Mouse (Mus musculus) brown adipose tissue, adult 24 weeks (tissue): Measurements from ENCODE around the gene Tsr1. TPM values are rescaled to one million over a fixed set of nuclear protein-coding genes. Genes with fewer than 3 reads are reported as not detected.

Experiments
- H3K27ac ChIP-seq: fragments of 200-500 bp; replicated peaks from 2 replicates; pipeline ENCODE4 v1.5.1; 2012; ENCODE audit warnings: low read depth, mild to moderate bottlenecking, low read length
- H3K4me1 ChIP-seq: fragments of 200-500 bp; 2 replicates; pipeline ENCODE4 v1.6.1; 2012; ENCODE audit warnings: low read length, mixed read lengths; ENCODE audit not compliant: control insufficient read depth, insufficient read depth, insufficient read length
- H3K4me3 ChIP-seq: fragments of 200-500 bp; 2 replicates; pipeline ENCODE4 v1.5.1; 2012; ENCODE audit warnings: low read depth, mild to moderate bottlenecking, low read length, moderate library complexity; ENCODE audit not compliant: insufficient read depth
- polyA plus RNA-seq: library from polyadenylated mRNA; stranded (reverse); fragments of >200 nt; gene quantifications from 2 replicates; pipeline ENCODE4 v1.2.4, GENCODE M21; 2012; ENCODE audit not compliant: missing spikeins, insufficient read depth, insufficient read length

Gene Tsr1
- 7.0 and 8.4 TPM in 2 replicates for polyA plus RNA-seq

DNA sequence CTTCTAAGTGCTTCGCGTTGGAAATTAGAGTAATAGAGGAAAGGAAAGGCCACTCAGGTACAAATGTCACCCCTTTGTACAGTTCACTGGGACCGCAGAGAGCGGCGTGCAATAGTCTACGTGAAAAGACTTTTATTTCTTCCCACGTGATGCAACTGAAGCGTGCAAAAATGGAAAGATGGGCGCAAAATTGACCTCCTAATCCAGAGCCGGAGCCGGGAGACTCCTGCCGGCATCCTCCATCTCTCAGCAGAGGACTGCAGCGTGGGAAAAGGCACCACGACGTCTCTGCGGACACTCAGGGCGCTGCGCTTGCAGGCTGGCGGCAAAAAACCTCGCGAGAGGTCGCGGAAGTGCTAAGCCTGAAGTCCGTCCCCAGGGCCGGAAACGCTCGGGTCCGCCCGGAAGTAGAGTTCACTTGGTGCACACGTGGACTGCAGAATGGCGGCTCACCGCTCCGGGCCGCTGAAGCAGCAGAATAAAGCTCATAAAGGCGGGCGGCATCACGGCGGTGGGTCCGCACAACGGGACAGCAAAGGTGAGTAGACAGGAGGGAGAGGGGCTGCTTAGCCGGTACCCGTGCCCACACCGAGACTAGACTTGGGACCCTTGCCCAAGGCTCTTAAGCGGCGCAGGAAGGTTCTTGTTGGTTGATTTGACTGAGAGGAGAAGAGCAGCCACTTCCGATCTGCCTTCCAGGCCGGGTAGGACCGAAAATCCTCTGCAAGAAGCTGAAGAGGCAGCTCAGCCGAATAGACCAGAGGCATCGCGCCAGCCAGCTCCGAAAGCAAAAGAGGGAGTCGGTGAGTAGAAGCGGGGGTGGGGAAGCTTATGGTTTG is at the start of gene Tsr1:
TSS of gene Tsr1 (plus strand) at position 394 of the 839 bp plus-strand sequence.
- no peaks in the 10 kb centered on the region for H3K4me1 ChIP-seq
- H3K27ac ChIP-seq: peak within 1 kb of the TSS; percentile 44

DNA sequence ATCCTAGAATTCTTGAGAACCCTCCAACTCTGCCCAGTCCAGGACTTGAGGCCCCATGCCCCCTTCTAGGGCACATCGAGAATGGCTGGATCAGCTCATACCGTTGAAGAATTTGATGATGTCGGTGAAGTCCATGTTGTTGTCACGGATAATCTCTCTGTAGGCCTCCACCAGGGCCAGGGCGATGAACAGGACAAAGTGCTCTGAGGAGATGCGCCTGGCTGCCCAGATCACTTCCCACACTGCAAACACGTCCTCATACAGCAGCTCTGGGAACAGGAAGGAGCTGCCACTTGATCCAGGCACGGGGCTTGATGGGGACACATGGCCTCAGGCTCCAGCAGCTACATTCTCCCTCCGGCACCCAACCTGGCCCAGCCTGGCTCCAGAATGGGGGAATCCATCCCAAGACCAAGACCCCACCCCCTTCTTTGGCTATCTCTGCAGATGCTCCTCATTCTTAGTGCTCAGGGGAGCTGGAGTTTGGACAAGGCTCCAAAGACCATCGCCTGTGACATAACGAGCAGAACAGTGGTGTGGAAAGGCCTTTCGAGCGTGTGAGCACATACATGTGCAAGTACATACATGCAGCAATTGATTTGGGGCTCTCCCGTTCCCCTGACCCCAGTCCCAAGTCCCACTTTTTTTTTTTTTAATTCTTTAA is 46.7 kb upstream of the Tsr1 start:
- Histone ChIP-seq H3K4me3 (no peak overlapping the region), H3K27ac (no peak overlapping the region), H3K4me1 (no peaks in the 10 kb centered on the region)

More for the DNA sequence above, at the start of gene Tsr1:
- H3K4me3 ChIP-seq: peak within 1 kb of the TSS; percentile 76

DNA sequence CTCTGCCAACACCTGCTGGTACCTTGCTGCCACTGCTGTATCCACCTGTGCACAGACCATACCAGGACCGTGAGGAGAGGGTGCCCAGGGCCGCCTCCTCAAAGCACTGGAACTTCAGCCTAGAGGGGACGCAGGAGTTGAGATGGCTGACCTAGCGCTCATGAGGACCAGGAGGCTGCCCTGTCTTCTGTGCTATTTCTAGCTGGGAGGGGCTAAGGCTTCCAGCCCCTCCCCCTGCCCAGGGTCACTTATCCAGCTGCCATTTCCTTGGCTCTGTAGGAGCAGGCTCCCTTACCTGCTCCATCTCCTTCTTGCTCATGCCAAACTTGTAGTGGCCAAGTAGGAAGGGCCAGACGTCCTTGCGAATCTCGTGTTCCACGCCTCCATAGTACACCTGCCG is 40.1 kb upstream of the Tsr1 start:
- Histone ChIP-seq H3K27ac (no peak overlapping the region), H3K4me1 (no peaks in the 10 kb centered on the region), H3K4me3 (no peak overlapping the region)

DNA sequence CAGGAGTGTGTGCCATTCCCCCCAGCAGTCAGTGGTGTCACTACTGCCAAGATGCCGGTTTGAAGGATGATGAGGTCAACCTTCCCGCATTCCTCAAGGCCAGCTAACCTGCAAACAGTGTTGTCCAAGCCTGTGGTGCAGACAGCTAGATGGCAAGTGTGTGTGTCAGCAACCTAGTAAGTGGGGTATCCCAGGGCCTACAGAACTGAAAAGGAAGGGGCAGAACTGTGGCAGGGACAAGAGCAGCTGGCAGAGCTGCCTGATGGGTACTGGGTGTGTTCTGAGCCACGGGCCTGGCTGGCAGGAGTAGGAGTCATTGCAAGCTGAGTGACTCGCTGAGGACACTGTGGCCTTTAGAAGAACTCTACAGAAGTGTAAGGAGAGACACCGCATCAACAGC is 35.7 kb upstream of the Tsr1 start:
- no peak overlapping the region for H3K27ac ChIP-seq
- 0 out of 2 replicates have a peak, but pooled peaks cover 3% of the 10 kb centered on the region for H3K4me1 ChIP-seq
- no peak overlapping the region for H3K4me3 ChIP-seq

DNA sequence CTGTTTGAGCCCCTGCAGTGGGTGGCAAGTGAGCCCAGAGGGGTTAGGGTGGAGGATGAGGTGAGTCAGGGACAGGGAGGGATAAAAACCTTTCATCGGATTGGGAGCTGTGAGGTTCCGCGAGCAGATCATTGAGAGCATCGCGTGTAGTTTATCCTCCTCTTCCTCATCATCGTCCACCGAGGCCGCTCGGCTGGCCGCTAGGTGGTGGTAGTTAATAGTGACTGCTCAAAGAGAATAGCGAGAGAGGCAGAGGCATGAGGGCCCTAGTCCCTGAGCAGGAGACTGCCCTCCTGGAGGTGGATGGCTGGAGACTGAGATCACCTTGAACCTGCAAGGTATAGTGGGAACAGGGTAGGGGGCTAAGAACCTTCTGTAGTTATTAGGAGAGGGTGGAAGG is 34.4 kb upstream of the Tsr1 start:
- Histone ChIP-seq H3K27ac (no peak overlapping the region), H3K4me3 (no peak overlapping the region), H3K4me1 (0 out of 2 replicates have a peak, but pooled peaks cover 4% of the 10 kb centered on the region)

DNA sequence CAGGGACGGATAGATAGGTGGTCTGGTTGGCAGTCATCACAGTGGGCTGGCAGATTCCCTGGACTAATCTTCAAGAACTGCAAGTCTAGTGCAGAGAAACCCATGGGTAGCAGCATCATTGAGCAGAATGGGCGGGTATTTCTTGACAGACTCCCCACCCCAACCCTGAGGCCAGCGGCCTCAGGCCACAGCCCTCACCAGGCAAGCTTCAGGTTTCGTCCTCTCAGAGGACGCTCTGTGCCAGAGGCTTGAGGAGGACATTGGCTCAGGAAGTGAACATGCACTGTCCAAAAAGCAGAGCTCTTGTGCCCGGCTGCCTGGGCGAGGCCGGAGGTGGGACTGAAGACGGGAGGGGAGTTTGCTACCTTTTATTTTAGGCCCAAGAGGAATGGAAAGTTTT is 33.5 kb upstream of the Tsr1 start:
- Histone ChIP-seq H3K4me1 (0 out of 2 replicates have a peak, but pooled peaks cover 4% of the 10 kb centered on the region), H3K4me3 (no peak overlapping the region), H3K27ac (no peak overlapping the region)

DNA sequence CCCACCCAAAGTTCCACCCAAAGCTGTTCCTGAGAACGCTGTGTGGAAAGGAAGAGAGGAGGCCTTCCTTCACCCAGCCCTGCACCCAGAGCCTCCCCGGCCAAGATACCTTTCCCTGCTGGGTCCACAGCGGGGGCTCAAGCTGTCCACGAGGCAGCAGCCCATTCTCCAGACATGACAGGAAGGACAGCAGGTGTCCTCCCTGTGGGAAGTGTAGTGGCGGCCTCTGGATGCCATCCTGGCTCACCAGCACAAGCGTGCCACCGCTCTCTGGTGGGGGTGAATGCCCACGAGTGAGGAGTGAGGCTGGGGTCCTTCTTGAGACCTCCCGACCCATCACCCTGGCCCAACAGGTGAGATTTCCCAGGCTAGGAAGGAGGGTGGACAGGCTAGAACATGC is 32.6 kb upstream of the Tsr1 start:
- no peak overlapping the region for H3K4me3 ChIP-seq
- no peak overlapping the region for H3K27ac ChIP-seq
- peaks cover 4% of the 10 kb centered on the region; the same call in 1 of the 2 replicates for H3K4me1 ChIP-seq

DNA sequence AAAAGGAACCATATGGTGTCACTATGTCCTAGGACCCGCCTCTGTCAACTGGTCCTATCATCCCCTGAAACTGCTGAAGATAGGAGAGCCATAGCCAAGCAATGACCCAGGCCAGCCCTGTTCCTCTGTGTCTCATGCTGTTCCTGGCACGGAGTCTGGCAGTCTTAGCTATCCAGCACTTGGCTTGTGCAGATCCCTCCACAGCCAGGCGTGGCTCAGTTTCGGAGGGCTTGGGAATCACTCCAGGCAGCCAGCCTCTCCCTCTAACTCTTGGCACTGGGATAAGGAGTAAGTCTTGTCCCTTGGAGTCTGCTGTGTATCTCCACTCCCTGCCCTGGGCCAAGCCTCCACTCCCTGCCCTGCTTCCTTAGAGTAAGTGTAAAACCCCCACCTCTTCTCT is 31.2 kb upstream of the Tsr1 start:
- Histone ChIP-seq H3K4me1 (peaks cover 9% of the 10 kb centered on the region; the same call in 1 of the 2 replicates), H3K27ac (0 out of 2 replicates have a peak overlapping the region, but pooled peaks have one; percentile 9), H3K4me3 (no peak overlapping the region)

DNA sequence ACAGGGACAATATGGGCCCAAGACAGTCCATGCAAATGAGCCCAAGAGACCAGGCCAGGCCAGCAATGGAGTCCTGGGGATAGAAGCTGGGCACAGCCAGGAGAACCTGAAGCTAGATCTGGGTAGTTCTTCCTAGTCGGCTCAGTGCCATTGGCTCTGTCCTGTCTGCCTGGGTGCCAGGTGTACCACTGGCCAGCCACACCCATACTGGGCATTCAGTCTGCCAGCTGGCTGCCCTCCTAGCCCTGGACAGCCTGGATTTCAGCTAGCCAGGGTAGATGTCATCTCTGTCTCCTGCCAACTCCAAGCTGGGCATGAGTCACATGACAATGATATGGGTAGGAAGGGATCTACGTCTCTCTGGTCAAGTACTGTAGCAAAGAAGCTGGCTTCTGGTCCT is 30.7 kb upstream of the Tsr1 start:
- Histone ChIP-seq H3K27ac (0 out of 2 replicates have a peak overlapping the region, but pooled peaks have one; percentile 32), H3K4me3 (no peak overlapping the region), H3K4me1 (peaks cover 9% of the 10 kb centered on the region; the same call in 1 of the 2 replicates)

DNA sequence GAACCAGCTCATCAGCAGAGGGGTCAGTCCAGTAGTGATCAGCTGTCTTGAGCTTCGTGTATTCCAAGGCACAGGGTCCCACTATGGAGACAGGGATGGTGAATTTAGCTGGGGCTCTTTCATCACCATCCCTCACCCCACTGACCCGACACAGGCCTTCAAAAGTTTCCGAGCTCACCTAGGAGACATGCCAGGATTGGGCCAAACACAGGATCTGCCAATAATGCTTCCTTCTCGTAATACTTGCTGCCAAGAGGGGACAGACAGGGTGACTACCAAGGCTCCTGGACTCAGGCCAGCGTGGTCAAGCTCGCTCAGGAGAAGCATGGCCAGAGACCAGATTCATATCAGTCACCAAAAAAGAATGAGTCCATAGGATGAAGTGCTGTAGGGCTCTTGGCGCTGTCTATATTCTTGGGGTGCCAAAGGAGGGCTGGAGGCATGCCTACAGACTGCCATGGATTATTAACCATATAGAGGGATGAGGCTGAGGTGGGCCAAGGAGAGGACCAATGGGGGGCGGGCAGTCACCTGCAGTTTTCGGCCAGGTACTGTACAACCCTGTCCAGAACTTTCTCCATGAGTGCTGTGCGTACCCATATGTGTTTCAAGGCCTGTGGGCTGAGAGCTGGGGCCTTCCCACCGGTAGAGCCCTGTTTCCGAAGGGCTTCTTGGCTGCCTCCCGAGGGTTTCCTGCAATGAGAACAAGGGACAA is 29.7 kb upstream of the Tsr1 start:
- H3K4me1 ChIP-seq: peaks cover 9% of the 10 kb centered on the region; the same call in 1 of the 2 replicates
- no peak overlapping the region for H3K4me3 ChIP-seq
- no peak overlapping the region for H3K27ac ChIP-seq

DNA sequence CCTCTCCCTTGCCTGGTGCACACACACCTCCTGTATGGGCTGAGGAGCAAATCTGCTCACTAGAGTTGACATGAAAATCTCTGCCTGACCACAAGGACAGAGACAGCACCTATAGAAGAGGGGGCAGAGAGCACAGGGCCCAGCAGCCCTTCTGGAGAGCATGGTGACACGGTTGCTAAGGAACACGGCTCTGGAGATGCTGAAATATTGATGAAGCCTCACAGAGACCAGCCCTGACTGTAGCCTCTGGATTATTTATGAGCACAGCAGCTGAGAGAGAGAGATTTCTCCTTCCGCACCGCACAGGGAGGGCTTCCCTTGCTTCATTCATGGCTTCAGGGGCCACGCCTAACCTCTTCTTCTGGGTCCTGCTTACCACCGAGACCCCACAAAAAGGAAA is 28.3 kb upstream of the Tsr1 start:
- Histone ChIP-seq H3K4me3 (no peak overlapping the region), H3K4me1 (peaks cover 9% of the 10 kb centered on the region; the same call in 1 of the 2 replicates), H3K27ac (no peak overlapping the region)

DNA sequence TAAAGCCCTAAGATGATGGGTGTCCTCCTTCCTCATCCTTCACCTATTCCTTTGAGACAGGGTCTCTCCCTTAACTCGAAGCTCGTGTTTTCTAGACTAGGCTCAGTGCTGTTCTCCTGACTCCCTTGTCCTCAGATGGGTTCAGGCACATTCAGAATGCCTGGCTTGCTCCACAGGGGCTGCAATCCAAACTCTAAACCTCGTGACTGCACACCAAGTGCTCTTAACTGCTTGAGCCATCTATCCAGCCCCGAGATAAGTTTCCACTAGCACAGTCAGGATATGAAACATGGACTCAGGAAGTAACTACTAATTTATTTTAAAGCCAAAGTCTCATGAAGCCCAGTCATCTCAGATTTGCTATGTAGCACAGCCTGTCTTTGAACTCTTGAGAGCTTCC is 27.3 kb upstream of the Tsr1 start:
- Histone ChIP-seq H3K27ac (no peak overlapping the region), H3K4me1 (peaks cover 9% of the 10 kb centered on the region; the same call in 1 of the 2 replicates), H3K4me3 (no peak overlapping the region)

DNA sequence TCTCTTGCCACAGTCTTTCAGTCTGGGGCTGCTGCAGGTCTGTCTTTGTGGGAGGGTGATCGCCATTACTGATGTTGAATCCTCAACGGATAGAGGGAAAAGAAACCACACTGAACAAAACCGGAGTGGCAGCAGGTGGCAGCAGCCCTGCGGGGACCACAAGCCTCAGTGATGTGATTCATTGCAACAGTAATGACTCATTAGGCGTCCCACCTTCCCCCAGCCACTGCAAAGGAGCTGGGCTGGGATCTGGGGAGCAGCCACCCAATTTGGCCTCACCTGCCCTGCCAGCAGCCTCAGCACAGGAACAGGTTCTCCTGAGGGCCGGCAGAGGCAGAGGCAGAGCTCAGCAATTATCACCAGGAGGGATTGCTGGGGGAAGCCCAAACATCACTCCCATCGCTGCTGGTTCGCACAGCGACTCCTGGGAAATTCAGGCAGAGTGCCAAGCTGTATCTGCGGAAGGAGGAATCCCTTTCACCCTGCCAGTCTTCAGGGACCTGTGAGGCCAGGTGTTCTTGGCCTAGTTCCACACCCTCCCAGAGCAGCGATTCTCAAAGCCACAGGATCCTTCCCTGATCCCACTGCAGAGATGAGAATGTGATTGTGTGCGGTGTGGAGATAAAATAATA is 26.8 kb upstream of the Tsr1 start:
- H3K4me3 ChIP-seq: no peak overlapping the region
- no peak overlapping the region for H3K27ac ChIP-seq

DNA sequence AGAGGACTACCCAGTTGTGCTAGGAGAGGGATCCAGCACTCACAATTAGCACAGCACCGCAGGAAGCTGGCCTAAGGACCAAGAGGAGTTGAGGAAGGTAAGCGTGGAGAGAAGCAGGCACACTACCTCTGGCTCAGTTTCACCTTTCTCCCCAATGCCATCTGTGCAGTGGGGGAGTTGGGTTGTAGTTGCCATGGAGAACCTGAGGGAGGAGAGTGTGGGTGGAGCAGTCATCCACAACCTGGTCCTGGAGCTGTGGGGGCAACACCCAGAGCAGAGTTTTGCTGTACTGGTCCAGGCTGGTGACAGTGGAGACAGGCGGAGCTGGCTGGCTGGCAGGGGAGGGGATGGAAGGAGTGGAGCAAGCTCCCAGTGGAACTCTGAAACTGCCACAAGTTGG is 23.2 kb upstream of the Tsr1 start:
- H3K27ac ChIP-seq: no peak overlapping the region
- H3K4me1 ChIP-seq: peaks cover 4% of the 10 kb centered on the region; the same call in 1 of the 2 replicates
- no peak overlapping the region for H3K4me3 ChIP-seq

More for the DNA sequence above, 26.8 kb upstream of the Tsr1 start:
- H3K4me1 ChIP-seq: peaks cover 9% of the 10 kb centered on the region; the same call in 1 of the 2 replicates
